In genomic region chr12:104175636-104176035, GRCm38 (mm10) we compare ENCODE assay signal across 35 mouse cellular contexts. TPM values are rescaled to one million over a fixed set of nuclear protein-coding genes. Genes with fewer than 3 reads are reported as not detected.
DNase-seq lines count a peak whose midpoint lies in the region; ATAC-seq and TF ChIP-seq lines count a peak whose summit lies in the region.
"Had no signal": no experiment of that assay in that cellular context is flagged by ENCODE, and none has a peak within 500 bp of the region (broad histone marks: within the 10 kb centered on the region; RNA-seq: fewer than 3 reads in every experiment).

No protein-coding gene starts in this region.

- H3K4me3 ChIP-seq in gastrocnemius, adult 2 months: no peak overlapping the region
- no peak overlapping the region for H3K4me3 ChIP-seq in liver, postnatal 0 days (ENCODE audit: low read depth, low read length)
- no peak overlapping the region for H3K4me3 ChIP-seq in liver, embryonic 12.5 days
- H3K4me3 ChIP-seq in brown adipose tissue, adult 24 weeks (ENCODE audit: insufficient read depth, low read depth, low read length): no peak overlapping the region
- H3K4me3 ChIP-seq in heart, adult 2 months: no peak overlapping the region
- H3K4me3 ChIP-seq: embryonic facial prominence, embryonic 12.5 days; embryonic facial prominence, embryonic 15.5 days; forebrain, embryonic 12.5 days; heart, embryonic 10.5 days; heart, embryonic 13.5 days had no signal

- H3K9me3 ChIP-seq in liver, postnatal 0 days (ENCODE audit: low read length): no peaks in the 10 kb centered on the region
- no peaks in the 10 kb centered on the region for H3K9me3 ChIP-seq in liver, embryonic 12.5 days (replicated peaks)
- H3K9me3 ChIP-seq: embryonic facial prominence, embryonic 12.5 days; embryonic facial prominence, embryonic 15.5 days; forebrain, embryonic 12.5 days; heart, embryonic 10.5 days; heart, embryonic 13.5 days had no signal

- no peaks in the 10 kb centered on the region for H3K27me3 ChIP-seq in liver, postnatal 0 days (ENCODE audit: insufficient read depth, low read length)
- no peaks in the 10 kb centered on the region for H3K27me3 ChIP-seq in liver, embryonic 12.5 days (replicated peaks)
- H3K27me3 ChIP-seq in heart, adult 2 months (ENCODE audit: control insufficient read depth, insufficient read depth, low read length): no peaks in the 10 kb centered on the region
- H3K27me3 ChIP-seq: embryonic facial prominence, embryonic 12.5 days; embryonic facial prominence, embryonic 15.5 days; forebrain, embryonic 12.5 days had no signal

- no peaks in the 10 kb centered on the region for H3K4me1 ChIP-seq in liver, postnatal 0 days (ENCODE audit: insufficient read depth)
- H3K4me1 ChIP-seq in liver, embryonic 12.5 days: no peaks in the 10 kb centered on the region
- H3K4me1 ChIP-seq in brown adipose tissue, adult 24 weeks (ENCODE audit: control insufficient read depth, insufficient read depth, insufficient read length, low read length): 0 out of 2 replicates have a peak, but pooled peaks cover 7% of the 10 kb centered on the region
- peaks cover 1% of the 10 kb centered on the region; the same call in 1 of the 2 replicates for H3K4me1 ChIP-seq in heart, adult 2 months (ENCODE audit: control insufficient read depth, insufficient read depth, low read length)
- H3K4me1 ChIP-seq: embryonic facial prominence, embryonic 12.5 days; embryonic facial prominence, embryonic 15.5 days; forebrain, embryonic 12.5 days; heart, embryonic 10.5 days had no signal

- no peak for TF ChIP-seq CTCF in gastrocnemius, adult 2 months (IDR thresholded peaks at IDR 0.05)
- no peak for TF ChIP-seq CTCF in liver, postnatal 0 days (IDR thresholded peaks at IDR 0.05; ENCODE audit: low read depth)
- no peak for TF ChIP-seq CTCF in heart, adult 2 months (IDR thresholded peaks at IDR 0.05)

- no peaks in the 10 kb centered on the region for H3K79me2 ChIP-seq in heart, adult 2 months (replicated peaks; ENCODE audit: control insufficient read depth, insufficient read depth, low read length)

- peak overlapping the region; percentile 62; the same call in 1 of the 2 replicates for H3K27ac ChIP-seq in gastrocnemius, adult 2 months
- H3K27ac ChIP-seq in liver, postnatal 0 days (ENCODE audit: low read depth): no peak overlapping the region
- no peak overlapping the region for H3K27ac ChIP-seq in liver, embryonic 12.5 days
- 0 out of 2 replicates have a peak overlapping the region, but pooled peaks have one; percentile 13 for H3K27ac ChIP-seq in brown adipose tissue, adult 24 weeks (replicated peaks; ENCODE audit: low read depth, low read length)
- no peak overlapping the region for H3K27ac ChIP-seq in heart, adult 2 months
- H3K27ac ChIP-seq: embryonic facial prominence, embryonic 12.5 days; embryonic facial prominence, embryonic 15.5 days; forebrain, embryonic 12.5 days; heart, embryonic 10.5 days; heart, embryonic 13.5 days; hindbrain, embryonic 14.5 days; hindbrain, postnatal 0 days had no signal

- intact Hi-C loops in gastrocnemius, adult 2 months (cut with DNase I): no loop called here
- intact Hi-C loops in gastrocnemius, postnatal 14 days (cut with DNase I; ENCODE audit: low total_unique reads): no loop called here
- intact Hi-C loops in heart, adult 2 months (cut with DNase I): loop anchor here (10.0 kb wide), 1 partner anchor 181 kb away; no protein-coding TSS in a partner anchor

- ATAC-seq in liver, postnatal 0 days: no peak
- no peak for ATAC-seq in liver, embryonic 12.5 days
- ATAC-seq: forebrain, embryonic 16.5 days; hindbrain, postnatal 0 days; inflammation-experienced regulatory T-cells, adult 6 months; intestine, embryonic 16.5 days; Patski had no signal

- H3K9ac ChIP-seq in liver, postnatal 0 days (replicated peaks): no peak overlapping the region
- no peak overlapping the region for H3K9ac ChIP-seq in liver, embryonic 12.5 days
- H3K9ac ChIP-seq in heart, adult 2 months (ENCODE audit: low read depth, low read length): no peak overlapping the region
- H3K9ac ChIP-seq: embryonic facial prominence, embryonic 12.5 days; embryonic facial prominence, embryonic 15.5 days; forebrain, embryonic 12.5 days; heart, embryonic 13.5 days; hindbrain, embryonic 14.5 days had no signal

- H3K36me3 ChIP-seq in liver, postnatal 0 days (replicated peaks; ENCODE audit: insufficient read depth, low read length): no peaks in the 10 kb centered on the region
- H3K36me3 ChIP-seq in liver, embryonic 12.5 days: no peaks in the 10 kb centered on the region
- H3K36me3 ChIP-seq in heart, adult 2 months (ENCODE audit: control insufficient read depth, insufficient read depth, low read length): peaks cover 2% of the 10 kb centered on the region; the same call in 1 of the 2 replicates
- H3K36me3 ChIP-seq: embryonic facial prominence, embryonic 12.5 days; embryonic facial prominence, embryonic 15.5 days; forebrain, embryonic 12.5 days; G1E; heart, embryonic 10.5 days; heart, embryonic 13.5 days had no signal

- TF ChIP-seq POLR2A in heart, adult 2 months (IDR thresholded peaks at IDR 0.05; ENCODE audit: insufficient read depth, low read depth, low read length): no peak

- no peak for TF ChIP-seq EP300 in liver, postnatal 0 days (IDR thresholded peaks at IDR 0.05; ENCODE audit: low read depth)
- TF ChIP-seq EP300 in heart, adult 2 months (IDR thresholded peaks at IDR 0.05; ENCODE audit: insufficient read depth, low read depth, low read length): no peak

- peak; percentile 10 for DNase-seq in embryo, embryonic 10 days (ENCODE audit: low spot score)
- no peak for DNase-seq in embryo, embryonic 9.5 days (ENCODE audit: extremely low spot score)
- DNase-seq in gastrocnemius, adult 2 months: no peak
- DNase-seq in gastrocnemius, postnatal 14 days: no peak
- DNase-seq in liver, postnatal 0 days: peak; percentile 8
- DNase-seq in heart, adult 2 months: no peak
- DNase-seq: adrenal gland, adult 8-10 months; adrenal gland, postnatal 25 days; B cell, adult 2 months; cerebellum, adult 18-20 months; cerebellum, adult 9-10 months; cerebellum, postnatal 14 days; gastrocnemius, postnatal 25 days; heart, adult 18-20 months; heart, postnatal 14 days; heart, postnatal 4 days had no signal

- no peak overlapping the region for H3K4me2 ChIP-seq in liver, postnatal 0 days (ENCODE audit: low read depth, low read length)
- no peak overlapping the region for H3K4me2 ChIP-seq in liver, embryonic 12.5 days
- H3K4me2 ChIP-seq: embryonic facial prominence, embryonic 12.5 days; embryonic facial prominence, embryonic 15.5 days; forebrain, embryonic 12.5 days; heart, embryonic 13.5 days; hindbrain, embryonic 14.5 days had no signal

- WGBS in liver, postnatal 0 days (ENCODE audit: insufficient replicate concordance): 74% methylated on average over 3 of the region's 3 CpGs
- 59% methylated on average over 3 of the region's 3 CpGs for WGBS in liver, embryonic 12.5 days (ENCODE audit: insufficient replicate concordance)
- WGBS in heart, adult 2 months: 86% methylated on average over 3 of the region's 3 CpGs

RNA-seq across cellular contexts. Expression of gene Serpina3c, which starts 22.0 kb away (rescaled TPM):
- 1 to 10 TPM; 1.2 to 1.5 TPM for total RNA-seq in gastrocnemius, adult 2 months (2021)
- 1 to 10 TPM; 1.2 TPM for total RNA-seq in gastrocnemius, postnatal 14 days (2021)
- polyA plus RNA-seq in liver, postnatal 0 days (2015; fragmentation: Nextera tagmentation; extraction: Ambion mirVana): 0.05 and 0.11 TPM in 2 replicates
- polyA plus RNA-seq in liver, embryonic 12.5 days (2016; fragmentation: Nextera tagmentation; extraction: Ambion mirVana): not detected in 2 replicates
- polyA plus RNA-seq in brown adipose tissue, adult 24 weeks (2012; ENCODE audit: insufficient read depth, insufficient read length, missing spikeins): 13.7 and 14.2 TPM in 2 replicates
- total RNA-seq in heart, adult 2 months (2021): 1 to 10 TPM in 1 of 2 experiments, under 1 TPM in 1; 0.45 to 1.5 TPM
- polyA plus RNA-seq in heart, adult 2 months (2012; rRNA removed): 0.61 and 1.3 TPM in 2 replicates
- total RNA-seq: CH12.LX; hindbrain, postnatal 0 days had no signal
- polyA plus RNA-seq: brain, embryonic 14.5 days; embryonic facial prominence, embryonic 12.5 days; forebrain, embryonic 12.5 days; forebrain, embryonic 16.5 days; G1E; heart, embryonic 10.5 days; heart, embryonic 13.5 days; hindbrain, embryonic 11.5 days; hindbrain, embryonic 14.5 days; inflammation-experienced regulatory T-cells, adult 6 months had no signal

RNA-seq across cellular contexts. Expression of gene Serpina3f, which starts 38.7 kb away (rescaled TPM):
- total RNA-seq in gastrocnemius, adult 2 months (2021): not detected
- not detected for total RNA-seq in gastrocnemius, postnatal 14 days (2021)
- 2.5 and 4.1 TPM in 2 replicates for polyA plus RNA-seq in liver, postnatal 0 days (2015; fragmentation: Nextera tagmentation; extraction: Ambion mirVana)
- 0.06 and 0.20 TPM in 2 replicates for polyA plus RNA-seq in liver, embryonic 12.5 days (2016; fragmentation: Nextera tagmentation; extraction: Ambion mirVana)
- not detected in 2 replicates for polyA plus RNA-seq in brown adipose tissue, adult 24 weeks (2012; ENCODE audit: insufficient read depth, insufficient read length, missing spikeins)
- under 1 TPM in 1 of 2 experiments, not detected in 1; 0.26 TPM for total RNA-seq in heart, adult 2 months (2021)
- 0.04 TPM in 1 of 2 replicates, not detected in the other for polyA plus RNA-seq in heart, adult 2 months (2012; rRNA removed)
- total RNA-seq: gastrocnemius, adult 18-20 months; gastrocnemius, postnatal 25 days; heart, postnatal 4 days; hindbrain, postnatal 0 days had no signal
- polyA plus RNA-seq: embryonic facial prominence, embryonic 15.5 days; forebrain, embryonic 16.5 days; G1E; heart, embryonic 10.5 days; heart, embryonic 13.5 days had no signal

RNA-seq across cellular contexts. Expression of gene Serpina3b, which starts 47.8 kb away (rescaled TPM):
- not detected for total RNA-seq in gastrocnemius, adult 2 months (2021)
- total RNA-seq in gastrocnemius, postnatal 14 days (2021): not detected
- 0.65 and 0.73 TPM in 2 replicates for polyA plus RNA-seq in liver, postnatal 0 days (2015; fragmentation: Nextera tagmentation; extraction: Ambion mirVana)
- 0.10 TPM in 1 of 2 replicates, not detected in the other for polyA plus RNA-seq in liver, embryonic 12.5 days (2016; fragmentation: Nextera tagmentation; extraction: Ambion mirVana)
- not detected in 2 replicates for polyA plus RNA-seq in brown adipose tissue, adult 24 weeks (2012; ENCODE audit: insufficient read depth, insufficient read length, missing spikeins)
- total RNA-seq in heart, adult 2 months (2021): not detected
- polyA plus RNA-seq in heart, adult 2 months (2012; rRNA removed): 0.06 TPM in 1 of 2 replicates, not detected in the other
- total RNA-seq: CH12.LX; gastrocnemius, adult 18-20 months; gastrocnemius, postnatal 25 days; heart, adult 18-20 months; heart, postnatal 14 days; heart, postnatal 4 days; hindbrain, postnatal 0 days had no signal
- polyA plus RNA-seq: brain, embryonic 14.5 days; embryonic facial prominence, embryonic 12.5 days; embryonic facial prominence, embryonic 15.5 days; forebrain, embryonic 12.5 days; G1E; heart, embryonic 16.5 days; hindbrain, embryonic 11.5 days; hindbrain, embryonic 14.5 days; hindbrain, postnatal 0 days; inflammation-experienced regulatory T-cells, adult 6 months; Patski had no signal

Comparison
In these comparisons a context has a peak if more than half of its experiments do, and no peak if none do; other contexts are left out.
1. DNase-seq: peak in embryo, embryonic 10 days (single experiment) and liver, postnatal 0 days (single experiment); none in embryo, embryonic 9.5 days (single experiment), gastrocnemius, adult 2 months (single experiment), gastrocnemius, postnatal 14 days (single experiment) and heart, adult 2 months (0 of 2).
2. H3K27ac ChIP-seq: peak in gastrocnemius, adult 2 months (single experiment) and brown adipose tissue, adult 24 weeks (single experiment); none in liver, postnatal 0 days (single experiment), liver, embryonic 12.5 days (single experiment) and heart, adult 2 months (single experiment).